19 mouse cellular contexts compared by ENCODE assay signal in genomic region chr17:68332225-68332624, GRCm38 (mm10). TPM values are rescaled to one million over a fixed set of nuclear protein-coding genes. Genes with fewer than 3 reads are reported as not detected.
DNase-seq lines count a peak whose midpoint lies in the region; ATAC-seq and TF ChIP-seq lines count a peak whose summit lies in the region.
"Had no signal": no experiment of that assay in that cellular context is flagged by ENCODE, and none has a peak within 500 bp of the region (broad histone marks: within the 10 kb centered on the region; RNA-seq: fewer than 3 reads in every experiment).

No protein-coding gene starts in this region.

- ATAC-seq in liver, embryonic 12.5 days, result no peak
- ATAC-seq: forebrain, embryonic 13.5 days; midbrain, embryonic 16.5 days had no signal

- no peaks in the 10 kb centered on the region for H3K4me1 ChIP-seq in heart, adult 2 months (ENCODE audit: control insufficient read depth, insufficient read depth, low read length)
- H3K4me1 ChIP-seq in liver, adult 2 months (ENCODE audit: control insufficient read depth, insufficient read depth, low read length), result no peaks in the 10 kb centered on the region
- no peaks in the 10 kb centered on the region for H3K4me1 ChIP-seq in liver, embryonic 12.5 days
- H3K4me1 ChIP-seq in E14TG2a.4 (replicated peaks; ENCODE audit: low read depth, low read length), result no peaks in the 10 kb centered on the region
- H3K4me1 ChIP-seq: forebrain, embryonic 13.5 days; heart, embryonic 13.5 days; megakaryocyte, embryonic 14.5 days had no signal

- H3K9ac ChIP-seq in heart, adult 2 months (ENCODE audit: low read depth, low read length), result no peak overlapping the region
- H3K9ac ChIP-seq in liver, adult 2 months (ENCODE audit: low read depth, low read length), result no peak overlapping the region
- no peak overlapping the region for H3K9ac ChIP-seq in liver, embryonic 12.5 days
- H3K9ac ChIP-seq: forebrain, embryonic 13.5 days; heart, embryonic 13.5 days had no signal

- H3K27me3 ChIP-seq in heart, adult 2 months (ENCODE audit: control insufficient read depth, insufficient read depth, low read length), result no peaks in the 10 kb centered on the region
- H3K27me3 ChIP-seq in liver, adult 2 months (ENCODE audit: control insufficient read depth, insufficient read depth, low read length), result no peaks in the 10 kb centered on the region
- no peaks in the 10 kb centered on the region for H3K27me3 ChIP-seq in liver, embryonic 12.5 days (replicated peaks)
- no peaks in the 10 kb centered on the region for H3K27me3 ChIP-seq in E14TG2a.4 (ENCODE audit: insufficient read depth, low read length)
- H3K27me3 ChIP-seq: forebrain, embryonic 13.5 days; heart, embryonic 13.5 days; megakaryocyte, embryonic 14.5 days had no signal

- TF ChIP-seq EP300 in heart, adult 2 months (IDR thresholded peaks at IDR 0.05; ENCODE audit: insufficient read depth, low read depth, low read length), result no peak

- H3K9me3 ChIP-seq in liver, embryonic 12.5 days (replicated peaks), result 0 out of 2 replicates have a peak, but pooled peaks cover 13% of the 10 kb centered on the region
- H3K9me3 ChIP-seq in E14TG2a.4 (ENCODE audit: low read length), result no peaks in the 10 kb centered on the region
- H3K9me3 ChIP-seq: forebrain, embryonic 13.5 days had no signal

- H3K4me3 ChIP-seq in heart, adult 2 months, result no peak overlapping the region
- H3K4me3 ChIP-seq in liver, adult 2 months (ENCODE audit: insufficient read depth, low read depth, low read length), result no peak overlapping the region
- no peak overlapping the region for H3K4me3 ChIP-seq in liver, embryonic 12.5 days
- no peak overlapping the region for H3K4me3 ChIP-seq in E14TG2a.4 (replicated peaks; ENCODE audit: low read length)
- H3K4me3 ChIP-seq: forebrain, embryonic 13.5 days; heart, embryonic 13.5 days had no signal

- H3K27ac ChIP-seq in heart, adult 2 months, result no peak overlapping the region
- no peak overlapping the region for H3K27ac ChIP-seq in liver, adult 2 months (replicated peaks; ENCODE audit: insufficient read depth, low read depth, low read length)
- no peak overlapping the region for H3K27ac ChIP-seq in liver, embryonic 12.5 days
- H3K27ac ChIP-seq: forebrain, embryonic 13.5 days; heart, embryonic 13.5 days had no signal

- TF ChIP-seq POLR2A in heart, adult 2 months (IDR thresholded peaks at IDR 0.05; ENCODE audit: insufficient read depth, low read depth, low read length), result no peak
- TF ChIP-seq POLR2A in liver, adult 2 months (IDR thresholded peaks at IDR 0.05; ENCODE audit: extremely low read depth, insufficient read depth, low read length), result no peak

- whole genome bisulfite sequencing in heart, adult 2 months, result 79% methylated on average over 5 of the region's 5 CpGs
- WGBS in liver, adult 2 months, result 81% methylated on average over 5 of the region's 5 CpGs
- 62% methylated on average over 5 of the region's 5 CpGs for WGBS in liver, embryonic 12.5 days (ENCODE audit: insufficient replicate concordance)

- intact Hi-C loops in heart, adult 2 months (cut with DNase I), result no loop called here

- no peak overlapping the region for H3K4me2 ChIP-seq in liver, embryonic 12.5 days
- H3K4me2 ChIP-seq: forebrain, embryonic 13.5 days; heart, embryonic 13.5 days had no signal

- no peak for DNase-seq in heart, adult 2 months
- no peak for DNase-seq in heart, postnatal 4 days
- DNase-seq in liver, adult 2 months (ENCODE audit: extremely low read depth, low read depth, low spot score), result no peak
- peak; percentile 28 for DNase-seq in ZHBTc4 (ENCODE audit: low read depth, low spot score)
- DNase-seq in ovary, adult 18-20 months (ENCODE audit: low spot score), result no peak
- no peak for DNase-seq in cerebellum, adult 8-10 months
- DNase-seq: cerebellum, adult 11 months; cerebellum, postnatal 36 days; heart, postnatal 36 days; kidney, postnatal 14 days; layer of hippocampus, adult 9-11 months; lung, postnatal 14 days had no signal

- H3K36me3 ChIP-seq in heart, adult 2 months (ENCODE audit: control insufficient read depth, insufficient read depth, low read length), result no peaks in the 10 kb centered on the region
- H3K36me3 ChIP-seq in liver, adult 2 months (ENCODE audit: control insufficient read depth, insufficient read depth, low read length), result no peaks in the 10 kb centered on the region
- H3K36me3 ChIP-seq in liver, embryonic 12.5 days, result no peaks in the 10 kb centered on the region
- no peaks in the 10 kb centered on the region for H3K36me3 ChIP-seq in E14TG2a.4 (ENCODE audit: insufficient read depth, low read length)
- H3K36me3 ChIP-seq: heart, embryonic 13.5 days had no signal

- H3K79me2 ChIP-seq in heart, adult 2 months (replicated peaks; ENCODE audit: control insufficient read depth, insufficient read depth, low read length), result no peaks in the 10 kb centered on the region
- no peaks in the 10 kb centered on the region for H3K79me2 ChIP-seq in liver, adult 2 months (ENCODE audit: control insufficient read depth, insufficient read depth, low read length)

- TF ChIP-seq CTCF in heart, adult 2 months (IDR thresholded peaks at IDR 0.05), result peak; percentile 32
- TF ChIP-seq CTCF in liver, adult 2 months (IDR thresholded peaks at IDR 0.05; ENCODE audit: low read depth, low read length), result peak; percentile 24
- peak; percentile 21; the same call in 1 of the 2 replicates for TF ChIP-seq CTCF in E14TG2a.4 (conservative IDR thresholded peaks at IDR 0.05; ENCODE audit: low read length)

RNA-seq across cellular contexts. Expression of gene L3mbtl4, which starts 58.6 kb away (rescaled TPM):
- not detected for total RNA-seq in heart, adult 2 months (2021)
- polyA plus RNA-seq in heart, adult 2 months (2012; rRNA removed), result 0.09 TPM in 1 of 2 replicates, not detected in the other
- not detected for total RNA-seq in heart, postnatal 4 days (2021)
- not detected in 2 replicates for total RNA-seq in liver, adult 2 months (2014; rRNA removed)
- not detected in 2 replicates for polyA plus RNA-seq in liver, adult 2 months (2012; rRNA removed)
- polyA plus RNA-seq in liver, embryonic 12.5 days (2016; fragmentation: Nextera tagmentation; extraction: Ambion mirVana), result not detected in 2 replicates
- total RNA-seq: heart, postnatal 36 days had no signal
- polyA plus RNA-seq: spleen, adult 2 months had no signal
